Mouse (Mus musculus) adrenal gland, postnatal 36 days (tissue): Measurements from ENCODE around the gene Icmt. TPM values are rescaled to one million over a fixed set of nuclear protein-coding genes. Genes with fewer than 3 reads are reported as not detected.

ENCODE experiments used
- DNase-seq, 2 experiments: peaks; one replicate each; pipeline ENCODE4 v3.0.0; 2021; ENCODE audit warnings: mixed read lengths in 1 of 2
- total RNA-seq, 2 experiments: library from RNA; stranded (reverse); gene quantifications; 2 replicates each; pipeline ENCODE4 v1.2.3; 2021

The Icmt gene
- total RNA-seq, 2 experiments from 2014 or later = 49.0 to 50.2 TPM

DNA sequence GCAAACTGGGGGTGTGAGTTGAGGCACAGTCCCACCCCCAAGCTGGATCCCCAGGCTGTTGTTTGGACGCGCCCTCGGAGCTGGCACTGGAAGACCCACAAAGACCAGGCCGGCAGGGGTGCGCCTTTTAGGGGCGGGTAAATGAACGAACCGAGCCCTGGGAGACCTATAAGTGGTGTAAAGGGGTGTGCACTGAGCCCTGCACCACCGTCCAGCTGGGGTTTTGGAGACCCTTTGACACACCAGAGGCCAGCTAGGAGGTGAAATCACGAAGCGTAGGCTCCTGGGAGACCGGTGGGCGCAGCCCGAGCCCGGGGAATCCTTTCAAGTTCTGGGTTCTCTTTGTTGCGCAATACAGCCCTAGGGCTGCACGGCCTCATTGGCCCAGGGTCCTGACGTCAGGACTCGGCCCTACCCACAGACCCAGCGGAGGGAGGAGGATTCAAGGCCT lies 22.3 kb upstream of the Icmt start:
- DNase-seq = no peak

DNA sequence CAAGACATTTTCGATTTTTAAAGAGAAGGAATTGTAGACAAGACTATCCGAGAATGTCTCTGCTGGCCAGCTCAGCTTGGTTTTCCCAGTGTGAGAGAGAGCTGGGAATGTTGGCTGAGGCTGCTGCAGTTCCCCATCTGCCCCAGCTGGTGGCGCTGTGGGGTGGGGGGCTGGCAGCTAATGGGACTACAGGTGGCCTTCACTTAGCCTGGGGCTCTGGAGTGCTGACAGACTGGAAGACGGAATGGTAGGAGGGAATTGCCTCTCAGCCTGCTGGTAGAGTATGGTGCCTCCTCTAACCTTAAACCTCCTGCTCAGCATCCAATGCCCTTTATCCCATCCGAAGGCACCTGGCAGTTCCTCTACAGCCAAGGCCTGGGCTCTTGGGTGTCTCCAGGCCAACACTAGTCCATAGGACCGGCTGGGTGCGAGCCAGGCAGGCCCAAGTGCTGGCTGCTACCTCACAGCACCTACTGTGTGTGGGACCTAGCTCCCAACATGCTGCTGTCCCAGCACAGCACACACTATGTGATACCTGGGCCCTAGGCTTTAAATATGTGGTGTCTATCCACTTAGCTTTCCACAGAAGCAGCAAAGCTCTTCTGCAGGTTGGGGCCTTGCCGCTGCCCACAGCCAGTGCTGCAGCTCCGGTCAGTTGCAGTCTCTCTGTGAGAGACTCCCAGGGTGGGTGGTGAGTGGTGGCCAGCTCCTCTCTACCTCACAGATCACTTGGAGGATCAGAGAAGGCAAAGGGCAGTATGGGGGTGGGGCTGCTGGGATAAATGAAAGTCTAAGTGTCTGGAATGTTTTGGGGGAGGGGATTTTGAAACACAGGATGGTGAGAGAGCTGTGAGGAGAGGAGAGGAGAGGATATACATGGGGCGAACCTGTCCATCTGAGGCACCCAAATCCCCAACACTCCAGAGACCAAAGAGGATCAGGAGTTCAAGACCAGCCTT lies 20.4 kb upstream of the Icmt start:
- DNase-seq = peak in 1 of 2 experiments; percentile 49

DNA sequence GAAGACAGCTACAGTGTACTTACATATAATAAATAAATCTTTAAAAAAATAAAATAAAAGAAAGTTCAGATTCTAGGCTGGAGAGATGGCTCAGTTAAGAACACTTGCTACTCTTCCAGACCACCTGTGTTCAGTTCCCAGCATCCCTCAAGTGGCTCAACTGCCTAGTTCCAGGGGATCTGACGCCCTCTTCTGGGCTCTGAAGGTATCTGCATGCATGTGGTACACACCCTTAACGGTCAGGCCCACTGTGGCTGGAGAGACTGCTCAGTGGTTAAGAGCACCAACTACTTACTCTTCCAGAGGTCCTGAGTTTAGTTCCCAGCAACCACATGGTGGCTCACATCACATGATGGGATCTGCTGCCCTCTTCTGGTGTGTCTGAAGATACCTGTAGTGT lies 19.1 kb upstream of the Icmt start:
- no peak for DNase-seq

DNA sequence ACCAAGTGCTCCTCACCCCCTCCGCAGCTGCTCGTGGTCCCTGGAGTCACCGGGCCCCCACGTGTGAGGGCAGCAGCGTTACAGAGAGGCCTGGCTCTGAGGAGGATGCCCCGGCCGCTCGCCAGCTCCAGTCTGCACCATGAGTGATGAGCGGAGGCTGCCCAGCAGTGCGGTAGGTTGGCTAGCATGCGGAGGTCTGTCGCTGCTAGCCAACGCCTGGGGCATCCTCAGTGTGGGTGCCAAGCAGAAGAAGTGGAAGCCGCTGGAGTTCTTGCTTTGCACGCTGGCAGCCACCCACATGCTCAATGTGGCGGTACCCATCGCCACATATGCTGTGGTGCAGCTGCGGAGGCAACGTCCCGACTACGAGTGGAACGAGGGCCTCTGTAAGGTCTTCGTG lies 18.0 kb upstream of the Icmt start:
- no peak for DNase-seq

DNA sequence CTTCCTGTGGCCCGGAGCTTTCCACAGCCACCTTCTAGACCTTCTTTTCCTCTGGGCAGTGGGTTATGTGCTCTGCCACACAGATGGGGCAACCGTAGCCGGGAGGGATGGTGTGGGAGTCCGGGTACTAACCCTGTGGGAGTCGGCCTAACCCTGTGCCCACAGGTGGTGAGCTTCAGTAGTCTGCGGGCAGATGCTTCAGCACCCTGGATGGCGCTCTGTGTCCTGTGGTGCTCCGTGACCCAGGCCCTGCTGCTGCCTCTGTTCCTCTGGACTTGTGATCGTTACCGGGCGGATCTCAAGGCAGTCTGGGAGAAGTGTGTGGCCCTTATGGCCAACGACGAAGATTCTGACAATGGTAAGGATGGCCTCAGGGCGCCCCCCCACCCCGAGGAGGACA lies 15.4 kb upstream of the Icmt start:
- DNase-seq = no peak

DNA sequence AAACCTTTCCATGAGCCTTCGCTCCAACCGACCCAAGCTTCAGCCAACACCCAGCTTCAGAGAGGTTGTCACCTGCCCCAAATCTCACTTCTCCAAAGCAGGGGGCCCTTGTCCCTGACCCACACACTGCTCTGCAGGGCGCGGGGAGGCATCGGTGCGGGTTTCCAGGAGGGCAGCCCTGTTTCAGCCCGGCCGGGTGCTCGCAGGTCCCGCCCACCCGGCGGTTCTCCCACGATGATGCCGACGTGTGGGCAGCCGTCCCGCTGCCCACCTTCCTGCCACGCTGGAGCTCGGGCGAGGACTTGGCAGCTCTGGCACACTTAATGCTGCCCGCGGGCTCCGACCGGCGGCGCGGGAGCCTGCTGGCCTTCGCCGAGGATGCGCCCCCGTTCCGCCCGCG lies 14.3 kb upstream of the Icmt start:
- no peak for DNase-seq

DNA sequence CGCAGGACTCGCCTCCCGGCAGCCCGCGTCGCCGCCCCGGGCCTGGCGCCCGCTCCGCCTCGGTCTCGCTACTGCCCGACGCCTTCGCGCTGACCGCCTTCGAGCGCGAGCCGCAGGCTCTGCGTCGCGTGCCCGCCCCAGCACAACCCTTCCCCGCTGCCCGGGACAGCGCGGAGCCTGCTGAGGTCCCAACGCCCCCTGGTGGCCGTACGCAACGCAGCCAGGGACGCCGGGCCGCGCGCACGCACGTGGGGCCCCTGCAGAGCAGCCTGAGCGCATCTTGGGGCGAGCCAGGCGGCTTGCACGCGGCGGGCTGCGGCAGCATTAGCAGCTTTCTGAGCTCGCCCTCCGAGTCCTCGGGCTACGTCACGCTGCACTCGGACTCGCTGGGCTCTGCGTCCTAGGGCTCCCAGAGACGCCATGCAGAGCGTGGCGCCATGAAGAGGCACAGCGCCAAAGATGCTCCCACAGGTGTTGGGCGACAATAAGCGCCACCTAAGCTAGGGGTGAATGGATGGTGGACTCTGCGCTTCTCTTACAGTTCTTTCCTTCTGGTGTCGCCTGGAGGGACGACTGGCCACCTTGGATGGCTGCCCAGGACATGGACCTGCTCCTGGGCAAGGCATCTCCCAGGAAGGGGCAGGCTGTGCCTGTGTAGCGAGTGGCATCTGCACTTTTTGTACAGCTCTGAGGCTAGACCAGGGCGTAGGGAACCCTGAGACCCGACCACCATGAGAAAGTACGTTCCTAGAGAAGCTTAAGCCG lies 13.7 kb upstream of the Icmt start:
- DNase-seq = peak; percentile 92 to 94

DNA sequence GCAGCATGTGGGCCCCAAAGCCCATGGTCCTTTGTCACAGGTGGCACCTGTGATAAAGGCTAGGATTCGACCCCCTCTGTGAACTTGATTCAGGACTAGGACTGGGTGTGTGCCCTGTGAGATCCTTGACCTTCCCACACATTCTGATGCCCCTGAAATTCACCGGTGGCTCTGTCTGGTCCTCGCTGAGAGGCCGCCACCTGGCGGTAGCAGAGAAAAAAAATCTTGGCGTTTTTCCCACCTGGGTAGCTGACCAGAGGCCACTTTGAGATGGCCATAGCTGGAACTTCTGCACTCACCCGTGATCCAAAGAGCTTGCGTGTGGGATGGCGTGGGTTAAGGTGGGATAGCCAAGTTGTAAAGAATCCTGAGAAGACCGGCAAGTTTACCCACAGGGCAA lies 11.5 kb upstream of the Icmt start:
- peak; percentile 64 to 73 for DNase-seq

DNA sequence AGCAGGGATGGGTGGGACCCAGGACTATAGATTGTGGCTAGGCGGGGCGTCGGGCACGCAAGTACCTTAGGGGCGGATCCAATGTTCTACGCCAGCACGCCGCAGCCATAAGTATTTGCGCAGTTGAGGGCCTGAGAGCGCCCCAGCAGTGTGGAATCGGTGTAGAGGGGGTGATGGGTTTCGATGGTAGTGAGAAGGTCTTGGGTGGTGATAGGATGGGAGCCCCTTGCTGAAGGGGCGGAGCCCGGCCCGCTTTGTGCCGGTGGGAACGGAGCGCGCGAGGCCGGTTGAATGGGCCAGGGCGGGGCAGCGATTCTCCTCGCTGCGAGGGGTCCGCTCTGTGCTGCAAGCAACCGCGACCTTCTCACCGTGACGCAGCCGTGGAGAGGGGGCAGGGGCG lies 10.8 kb upstream of the Icmt start:
- DNase-seq = no peak

DNA sequence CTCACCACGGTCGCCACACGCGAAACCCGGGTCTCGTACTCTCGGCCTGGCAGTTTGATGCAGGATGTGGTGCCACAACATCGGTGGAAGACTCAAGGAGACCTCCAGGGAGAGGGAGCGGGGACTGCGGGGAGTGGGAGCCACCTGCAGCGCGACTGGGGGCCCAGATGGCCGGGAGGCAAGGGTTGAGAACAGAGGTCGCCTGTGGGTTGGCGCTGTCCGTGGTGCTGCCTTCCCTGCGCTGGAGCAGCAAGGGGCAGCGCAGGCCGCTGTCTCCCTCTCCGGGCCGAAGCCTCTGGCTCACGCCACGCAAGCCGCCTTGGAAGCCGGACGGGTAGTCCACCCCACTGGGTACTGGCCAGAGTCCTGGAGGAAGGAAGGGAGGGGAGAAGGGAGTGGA lies 10.1 kb upstream of the Icmt start:
- DNase-seq = peak; percentile 83 to 88

DNA sequence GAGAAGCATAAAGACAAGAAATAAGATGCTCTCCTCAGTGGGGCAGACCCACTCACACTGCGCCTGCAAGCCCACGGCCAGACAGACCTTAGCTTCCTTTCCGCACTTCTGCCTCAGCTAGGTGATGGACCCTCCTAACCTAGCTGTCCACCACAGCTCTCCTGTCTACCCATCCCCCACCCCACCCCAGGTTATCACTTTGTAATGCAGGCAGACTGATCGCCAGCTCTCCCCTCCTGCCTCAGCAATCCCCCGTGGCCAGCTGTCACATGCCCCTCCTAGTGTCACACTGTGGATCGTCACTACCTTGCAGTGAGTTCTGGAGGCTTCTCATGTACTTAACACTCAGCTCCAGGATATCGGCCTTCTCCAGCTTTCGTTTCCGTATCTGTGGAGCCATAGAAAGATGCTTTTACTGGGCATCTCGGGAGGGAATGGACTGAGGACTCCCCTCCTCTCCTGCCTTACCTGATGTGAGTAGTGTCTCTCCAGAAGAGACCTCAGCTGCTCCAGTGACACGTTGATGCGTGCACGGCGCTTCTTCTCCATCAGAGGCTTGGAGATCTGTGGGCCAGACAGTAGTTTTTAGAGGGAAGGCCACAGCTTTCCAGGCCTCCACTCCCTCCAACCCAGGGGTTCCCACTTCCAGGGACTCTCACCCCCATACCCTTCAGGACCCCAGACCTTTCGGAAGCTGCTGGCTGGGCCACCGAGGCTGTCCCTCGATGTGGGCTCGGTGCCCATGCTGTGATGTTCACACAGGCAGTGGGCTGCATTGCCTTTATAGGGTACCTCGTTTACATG lies 9.5 kb upstream of the Icmt start:
- DNase-seq = no peak

DNA sequence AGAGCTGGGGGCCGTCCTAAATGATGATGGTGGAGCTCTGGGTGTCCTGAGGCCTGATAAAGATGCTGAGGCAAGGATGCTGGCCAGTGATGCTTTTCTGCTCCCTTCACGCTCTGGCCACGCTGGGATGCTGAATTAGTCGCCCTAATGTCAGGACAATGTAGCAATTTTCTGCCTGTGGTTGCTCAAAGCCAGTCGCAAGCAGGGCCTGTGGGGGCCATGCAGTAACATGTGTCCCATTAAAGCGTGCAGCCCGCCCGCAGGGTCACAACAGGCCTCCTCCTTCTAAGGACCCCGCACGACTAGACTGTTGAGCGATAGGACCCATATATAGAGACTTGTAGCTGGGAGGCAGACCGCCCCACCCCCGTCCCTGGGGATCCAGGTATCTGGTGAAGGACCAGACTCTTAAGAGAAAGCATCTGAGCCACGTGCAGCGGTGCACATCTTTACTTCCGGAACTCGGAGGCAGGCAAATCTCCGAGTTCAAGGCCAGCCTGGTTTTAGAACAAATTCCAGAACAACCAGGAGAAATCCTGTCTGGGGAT lies 8.6 kb upstream of the Icmt start:
- no peak for DNase-seq

DNA sequence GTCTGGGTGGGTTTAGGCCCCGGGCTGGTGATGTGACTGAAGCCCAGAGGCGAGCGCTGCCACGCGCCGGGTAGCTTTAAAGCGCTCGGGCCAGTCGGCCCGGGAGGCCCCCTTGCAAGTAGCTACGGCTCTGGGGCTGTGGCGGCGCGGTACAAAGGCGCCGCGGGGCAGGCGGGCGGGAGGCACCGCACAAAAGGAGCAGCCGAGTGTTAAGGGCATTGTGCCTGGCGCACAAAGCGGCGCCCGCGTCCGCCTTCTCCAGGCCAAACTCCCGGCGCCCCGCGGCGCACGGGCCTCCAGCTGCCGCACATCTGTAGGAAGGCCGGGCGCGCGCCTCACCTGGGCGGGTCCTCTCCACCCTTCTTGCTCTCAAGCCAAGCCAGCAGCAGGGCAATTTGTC lies 6.6 kb upstream of the Icmt start:
- no peak for DNase-seq

DNA sequence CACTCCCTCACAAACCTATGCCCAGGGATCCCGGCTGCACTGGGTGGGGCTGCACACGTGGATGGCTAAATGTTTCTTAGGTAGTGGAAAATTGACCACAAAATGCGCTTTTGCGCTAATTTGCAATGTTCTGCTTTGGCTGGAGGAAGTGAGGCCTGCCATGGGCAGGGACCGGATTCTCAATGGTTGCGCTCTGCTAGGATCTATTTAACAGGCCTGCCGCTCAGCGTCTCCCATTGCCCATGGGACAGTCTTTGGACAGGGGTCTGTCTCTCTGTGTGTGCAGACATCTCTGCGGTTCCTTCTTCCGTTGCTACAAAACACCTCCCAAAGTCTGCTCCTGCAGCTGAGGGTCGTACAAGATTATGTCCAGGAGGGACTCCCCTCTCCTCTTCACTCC lies 6.0 kb upstream of the Icmt start:
- DNase-seq = no peak

DNA sequence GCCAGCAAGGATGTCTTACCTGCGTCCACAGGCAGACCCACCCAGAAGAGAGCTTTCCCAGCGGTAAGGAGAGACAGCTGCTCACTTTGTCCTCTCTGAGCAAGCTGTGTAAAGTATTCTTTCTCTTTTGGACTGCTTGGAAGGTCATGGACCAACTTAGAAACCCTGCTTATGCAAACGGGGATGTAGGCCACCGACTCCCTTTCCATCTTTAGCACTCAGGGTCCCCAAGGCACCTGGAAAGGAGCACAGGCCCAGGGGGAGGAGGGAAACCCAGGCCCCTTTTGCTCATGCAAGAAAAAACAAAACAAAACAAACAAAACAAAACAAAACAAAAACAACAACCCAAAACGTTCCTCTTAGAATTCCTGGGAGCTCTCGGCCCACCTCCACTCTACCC lies 5.5 kb upstream of the Icmt start, which contains the start of gene Hes3:
Gene Hes3 (minus strand): TSS at position 101 of the 400 bp plus-strand sequence.
- no peak for DNase-seq

DNA sequence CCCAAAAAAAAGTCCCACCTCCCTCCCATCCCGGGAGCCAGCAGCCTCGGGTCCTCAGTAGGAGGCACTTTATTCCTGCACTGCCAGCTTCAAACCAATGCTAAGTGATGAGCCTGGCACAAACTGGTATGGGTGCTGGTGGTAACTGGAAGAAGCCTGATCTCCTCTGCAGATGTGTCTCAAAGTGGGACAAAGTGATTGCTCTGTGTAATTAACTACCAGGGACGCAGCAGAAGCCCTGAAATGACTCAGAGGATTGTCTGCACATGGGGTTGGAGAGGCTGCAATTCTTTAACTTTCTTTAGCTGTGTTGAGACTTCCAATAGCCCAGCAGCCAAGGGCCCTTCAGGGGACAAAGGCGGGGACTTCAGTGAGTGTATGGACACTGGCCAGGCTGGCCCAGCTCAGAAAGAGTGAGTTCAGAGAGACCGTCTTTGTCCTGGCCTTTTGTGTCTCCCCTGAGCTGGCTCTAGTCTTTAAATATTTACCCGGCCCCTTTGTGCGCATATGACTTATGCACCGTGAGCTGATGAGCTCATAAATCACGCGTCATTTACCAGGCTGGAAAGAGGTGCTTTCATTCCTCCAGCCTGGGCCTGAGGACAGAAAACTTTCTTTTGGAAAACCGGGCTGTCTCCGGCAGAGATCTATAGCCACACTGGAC lies 4.8 kb upstream of the Icmt start:
- DNase-seq = no peak

DNA sequence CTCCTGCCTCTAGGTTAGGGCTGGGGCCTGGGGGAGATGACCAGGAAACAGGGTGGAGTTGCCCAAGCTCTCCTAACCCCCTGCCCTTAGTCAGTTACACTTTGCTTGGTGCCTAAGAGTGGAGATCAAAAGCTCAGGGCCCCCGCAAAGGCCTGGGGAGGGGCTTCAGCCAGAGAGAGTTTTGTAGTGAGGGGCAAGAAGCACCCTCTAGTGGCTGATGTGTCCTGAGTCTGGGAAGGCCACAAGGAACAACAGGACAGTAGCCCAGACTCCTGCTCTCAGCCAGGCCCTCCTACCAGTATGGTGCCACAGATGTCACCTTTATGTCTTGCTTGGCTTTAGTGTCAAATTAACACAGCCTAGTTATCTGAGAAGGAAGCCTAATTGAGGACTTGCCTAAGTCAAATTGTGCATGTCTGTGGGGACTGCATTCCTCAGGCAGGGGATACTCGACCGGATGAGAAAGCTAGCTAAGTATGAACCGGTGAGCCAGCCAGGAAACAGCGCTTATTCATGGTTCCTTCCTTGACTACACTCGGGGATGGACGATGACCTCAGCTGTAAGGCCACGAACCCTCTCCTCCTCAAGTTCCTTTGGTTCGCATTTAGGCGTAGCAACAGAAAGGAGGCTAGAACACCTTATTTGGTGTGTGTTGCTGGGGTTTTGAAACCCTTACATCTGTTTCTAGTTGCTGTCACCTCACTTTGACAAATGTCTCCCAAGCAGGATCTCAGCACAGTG lies 2.7 kb upstream of the Icmt start:
- no peak for DNase-seq

DNA sequence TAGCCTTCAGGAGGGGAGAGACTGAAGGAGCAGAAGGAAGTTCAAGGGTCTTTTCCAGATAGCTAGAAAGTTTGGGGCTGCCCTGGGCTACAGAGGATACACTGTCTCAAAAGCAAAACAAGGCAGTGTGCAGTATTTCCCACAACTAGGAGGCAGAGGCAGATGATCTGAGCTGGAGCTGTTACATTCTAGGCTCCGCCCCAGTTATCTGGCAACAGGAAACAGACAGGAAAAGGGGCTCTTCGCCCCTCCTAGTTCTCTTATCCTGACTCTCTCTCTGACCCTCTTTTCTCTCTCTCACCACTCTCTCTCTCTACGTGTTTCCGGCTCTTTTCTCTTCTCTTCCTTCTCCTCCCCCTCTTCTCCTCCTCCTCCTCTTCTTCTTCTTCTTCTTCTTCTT lies 1.1 kb upstream of the Icmt start:
- no peak for DNase-seq

DNA sequence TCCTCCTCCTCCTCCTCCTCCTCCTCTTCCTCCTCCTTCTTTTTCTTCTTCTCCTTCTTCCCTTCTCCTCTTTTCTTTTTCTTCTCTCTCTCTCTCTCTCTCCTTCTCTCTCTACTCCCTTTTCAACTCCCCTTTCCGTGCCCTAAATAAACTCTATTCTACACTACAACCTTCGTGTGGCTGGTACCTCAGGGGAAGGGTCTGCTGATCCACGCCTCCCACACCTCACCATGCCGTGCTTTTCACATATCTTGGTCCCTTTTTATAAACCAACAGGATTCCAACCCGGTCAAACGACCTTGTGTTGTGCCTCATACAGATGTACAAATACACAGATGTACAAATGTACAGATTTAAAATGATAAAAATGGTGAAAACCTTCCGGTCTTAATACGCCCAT lies 656 bp upstream of the Icmt start:
- DNase-seq = no peak

DNA sequence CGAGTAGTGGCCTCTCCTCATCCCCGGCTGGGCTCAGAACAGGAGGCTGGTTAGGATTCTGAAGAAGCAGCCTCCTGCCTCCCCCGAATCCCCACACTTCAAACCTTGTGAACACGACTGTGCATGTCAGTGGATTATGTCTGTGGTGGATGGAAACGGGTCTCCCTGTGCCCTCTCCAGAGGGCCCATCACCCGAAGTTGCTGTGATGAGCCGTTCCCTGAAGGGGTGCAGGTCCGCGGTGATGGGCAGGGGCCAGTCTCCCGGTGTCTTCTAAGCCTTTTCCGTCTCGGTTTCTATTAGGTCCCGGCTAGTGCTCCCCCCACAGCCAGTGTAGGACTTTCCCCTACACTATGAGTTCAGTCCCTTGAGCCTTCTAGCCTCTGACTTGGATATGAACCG lies 1.8 kb downstream of the Icmt start:
- no peak for DNase-seq

DNA sequence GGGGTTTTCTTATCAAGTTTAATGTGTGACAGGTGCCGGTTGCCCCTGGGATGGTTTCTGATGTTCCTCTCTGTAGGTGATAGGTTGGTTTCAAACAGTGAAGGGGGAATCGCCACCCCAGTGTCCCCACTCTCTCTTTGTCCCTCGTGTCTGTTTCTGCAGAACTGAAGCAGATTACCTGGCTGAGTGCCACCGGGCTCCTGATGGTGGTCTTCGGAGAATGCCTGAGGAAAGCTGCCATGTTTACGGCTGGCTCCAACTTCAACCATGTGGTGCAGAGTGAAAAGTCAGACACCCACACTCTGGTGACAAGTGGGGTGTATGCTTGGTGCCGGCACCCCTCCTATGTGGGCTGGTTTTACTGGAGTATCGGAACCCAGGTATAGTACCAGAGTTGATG lies 3.3 kb downstream of the Icmt start:
- no peak for DNase-seq
